In genomic region chr7:122357847-122358246, GRCm38 (mm10) we compare ENCODE assay signal across 12 mouse cellular contexts.
DNase-seq lines count a peak whose midpoint lies in the region; ATAC-seq and TF ChIP-seq lines count a peak whose summit lies in the region.
"Had no signal": no experiment of that assay in that cellular context is flagged by ENCODE, and none has a peak within 500 bp of the region (broad histone marks: within the 10 kb centered on the region; RNA-seq: fewer than 3 reads in every experiment).

No protein-coding gene starts in this region.

- peak; percentile 24 for DNase-seq in gastrocnemius, adult 2 months
- DNase-seq in gastrocnemius, adult 8-10 months (ENCODE audit: low spot score in 2 of 2): no peak
- DNase-seq in lung, adult 18-20 months: peak; percentile 28 to 30
- no peak for DNase-seq in lung, postnatal 25 days (ENCODE audit: low spot score)
- DNase-seq in adrenal gland, postnatal 10 days: peak; percentile 67
- DNase-seq in lung, postnatal 10 days: peak; percentile 39
- DNase-seq in spleen, postnatal 10 days (ENCODE audit: low spot score in 2 of 2): no peak
- DNase-seq: midbrain, embryonic 14.5 days; thymus, postnatal 25 days had no signal

- no peak overlapping the region for H3K27ac ChIP-seq in gastrocnemius, adult 2 months
- no peak overlapping the region for H3K27ac ChIP-seq in midbrain, embryonic 16.5 days (ENCODE audit: low read length)
- H3K27ac ChIP-seq: liver, embryonic 15.5 days had no signal

- no peak for TF ChIP-seq CTCF in gastrocnemius, adult 2 months (IDR thresholded peaks at IDR 0.05)

- H3K4me3 ChIP-seq in gastrocnemius, adult 2 months: no peak overlapping the region
- H3K4me3 ChIP-seq in midbrain, embryonic 16.5 days (ENCODE audit: low read depth, low read length): no peak overlapping the region
- H3K4me3 ChIP-seq: liver, embryonic 15.5 days had no signal

- no peak for ATAC-seq in midbrain, embryonic 16.5 days
- ATAC-seq: CD4-positive, CD25-positive, alpha-beta regulatory T cell, adult 4 months had no signal

- intact Hi-C loops in gastrocnemius, adult 2 months (cut with DNase I): no loop called here

- 85% methylated on average over 7 of the region's 7 CpGs for WGBS in midbrain, embryonic 16.5 days

- no peaks in the 10 kb centered on the region for H3K36me3 ChIP-seq in midbrain, embryonic 16.5 days (ENCODE audit: control insufficient read depth, insufficient read depth, low read length)
- H3K36me3 ChIP-seq: liver, embryonic 15.5 days had no signal

- no peak overlapping the region for H3K4me2 ChIP-seq in midbrain, embryonic 16.5 days (ENCODE audit: low read length)
- H3K4me2 ChIP-seq: liver, embryonic 15.5 days had no signal

- H3K4me1 ChIP-seq in midbrain, embryonic 16.5 days (ENCODE audit: control insufficient read depth, insufficient read depth, low read length): peaks cover 2% of the 10 kb centered on the region; the same call in 1 of the 2 replicates
- H3K4me1 ChIP-seq: liver, embryonic 15.5 days had no signal

- H3K27me3 ChIP-seq in midbrain, embryonic 16.5 days (ENCODE audit: control insufficient read depth, insufficient read depth, low read depth, low read length): no peaks in the 10 kb centered on the region
- H3K27me3 ChIP-seq: liver, embryonic 15.5 days had no signal

- H3K9me3 ChIP-seq in midbrain, embryonic 16.5 days (replicated peaks; ENCODE audit: control insufficient read depth, low read length, poor library complexity, severe bottlenecking): no peaks in the 10 kb centered on the region
- H3K9me3 ChIP-seq: liver, embryonic 15.5 days had no signal

- H3K9ac ChIP-seq in midbrain, embryonic 16.5 days (ENCODE audit: low read depth, low read length): no peak overlapping the region
- H3K9ac ChIP-seq: liver, embryonic 15.5 days had no signal

Comparison
In these comparisons a context has a peak if more than half of its experiments do, and no peak if none do; other contexts are left out.
1. DNase-seq: peak in gastrocnemius, adult 2 months (single experiment), lung, adult 18-20 months (2 of 2), adrenal gland, postnatal 10 days (single experiment) and lung, postnatal 10 days (single experiment); none in gastrocnemius, adult 8-10 months (0 of 2), lung, postnatal 25 days (single experiment) and spleen, postnatal 10 days (0 of 2).